Mouse (Mus musculus) left cerebral cortex, adult 9 months (tissue): ENCODE measurements around the gene Dtl.

Experiments used
- DNase-seq, 2 experiments: peaks; one replicate each; pipeline ENCODE4 v3.0.0; 2022; ENCODE audit warnings: low spot score in 2 of 2

The Dtl gene

DNA sequence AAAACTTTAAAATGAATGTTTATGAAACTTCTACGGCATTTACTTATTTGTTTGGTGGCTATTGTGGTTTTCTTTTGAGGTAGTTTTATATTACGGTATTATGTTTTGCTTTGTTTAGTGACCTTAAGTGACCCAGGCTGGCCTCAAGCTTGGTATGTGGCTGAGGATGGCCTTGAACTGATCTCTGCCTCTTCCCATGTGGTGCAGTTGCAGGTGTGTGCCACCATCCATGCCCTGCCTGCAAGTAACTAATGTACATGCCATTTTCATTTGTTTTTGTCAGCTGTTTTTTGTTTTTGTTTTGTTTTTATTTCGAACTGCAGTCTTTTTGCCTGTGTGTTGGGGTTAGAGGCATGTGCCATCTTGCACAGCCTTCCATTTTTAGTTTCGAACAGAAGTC lies 6.3 kb upstream of the Dtl start:
- no peak for DNase-seq

GRCm38 (mm10) chr1:191579524-191579923 lies 4.2 kb upstream of the Dtl start:
- no peak for DNase-seq

- peak in 1 of 2 experiments; percentile 14 for DNase-seq
Measured at GRCm38 (mm10) chr1:191574871-191575457, 380 bp downstream of the Dtl start.

DNA sequence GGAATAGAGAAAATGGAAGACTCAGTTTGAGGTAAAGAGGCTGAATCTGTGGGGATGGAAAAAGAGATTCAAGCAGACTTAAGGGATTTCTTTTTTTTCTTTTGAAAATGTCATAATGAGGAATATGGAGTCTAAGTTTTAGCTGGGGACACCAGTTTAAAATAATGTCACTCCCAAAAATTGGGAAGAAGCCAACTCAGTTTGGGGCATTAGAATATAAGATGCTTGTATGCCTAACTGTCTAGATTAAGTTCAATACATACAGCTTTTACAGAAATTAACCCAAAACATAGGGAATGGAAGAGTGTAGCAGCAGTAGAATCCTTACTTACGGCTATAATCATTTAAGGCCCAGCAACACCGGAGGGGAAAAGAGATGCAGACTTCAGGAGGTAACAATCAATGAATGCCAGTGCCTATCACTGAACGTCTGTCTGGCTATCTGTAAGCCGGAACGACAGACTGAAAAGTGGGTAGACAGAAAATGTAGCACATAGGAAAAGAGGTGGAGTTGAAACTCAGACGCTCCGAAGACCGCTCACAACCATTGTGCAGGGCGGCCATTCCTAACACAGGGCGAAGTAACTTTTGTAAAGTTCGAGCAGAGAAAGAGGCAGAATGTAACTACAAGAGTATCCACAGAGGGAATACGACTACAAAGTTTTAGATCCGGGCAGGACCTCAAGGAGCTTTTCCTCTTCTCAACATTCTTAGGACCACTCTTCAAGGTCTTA lies 1.3 kb downstream of the Dtl start:
- no peak for DNase-seq

GRCm38 (mm10) chr1:191570415-191570814 lies 4.9 kb downstream of the Dtl start:
- no peak for DNase-seq

- no peak for DNase-seq
Measured at GRCm38 (mm10) chr1:191569625-191570024, 5.7 kb downstream of the Dtl start.

DNA sequence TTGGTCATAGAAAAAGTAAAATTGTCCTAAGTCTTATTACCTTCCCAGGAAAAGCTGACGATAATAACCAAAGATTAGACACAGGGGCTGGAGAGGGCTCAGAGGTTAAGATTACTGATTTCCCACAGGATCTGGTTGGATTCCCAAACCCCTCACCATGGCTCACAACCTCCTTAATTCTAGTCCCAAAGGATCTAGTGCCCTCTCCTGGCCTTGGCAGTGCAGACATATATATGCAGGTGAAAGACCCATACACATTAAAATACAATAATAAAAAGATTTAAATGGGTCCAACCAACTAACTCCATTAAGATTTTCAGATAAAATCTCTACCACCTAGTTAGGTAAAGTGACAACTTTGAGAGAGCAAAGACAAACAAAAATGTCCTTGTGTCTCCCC lies 7.5 kb downstream of the Dtl start:
- DNase-seq = no peak

DNA sequence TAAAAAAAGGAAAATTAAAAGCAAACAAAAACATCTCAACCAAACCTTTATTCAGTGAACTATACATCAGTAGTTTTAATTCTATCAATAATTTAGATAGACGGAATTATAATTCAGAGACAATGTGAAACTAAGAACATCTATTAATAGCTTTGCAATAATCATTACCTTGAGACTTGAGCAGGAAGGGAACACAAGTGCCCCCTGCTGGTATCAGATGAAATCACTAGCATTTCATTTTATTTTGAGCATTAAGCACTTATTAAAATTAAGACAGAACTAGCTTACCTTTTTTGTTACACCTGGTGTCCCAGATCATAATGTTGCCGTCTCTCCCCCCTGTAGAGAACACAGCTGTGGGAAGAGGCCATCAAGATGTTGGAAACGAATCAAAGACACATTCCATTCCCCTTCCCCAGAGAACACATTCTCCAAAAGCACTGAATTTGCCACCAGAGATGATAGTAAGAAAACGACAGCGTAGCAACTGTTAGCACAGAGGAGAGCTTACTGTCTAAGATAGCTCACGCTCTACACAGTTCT lies 12.4 kb downstream of the Dtl start:
- DNase-seq = peak in 1 of 2 experiments; percentile 52

- no peak for DNase-seq
Measured at GRCm38 (mm10) chr1:191559779-191560178, 15.6 kb downstream of the Dtl start.

DNA sequence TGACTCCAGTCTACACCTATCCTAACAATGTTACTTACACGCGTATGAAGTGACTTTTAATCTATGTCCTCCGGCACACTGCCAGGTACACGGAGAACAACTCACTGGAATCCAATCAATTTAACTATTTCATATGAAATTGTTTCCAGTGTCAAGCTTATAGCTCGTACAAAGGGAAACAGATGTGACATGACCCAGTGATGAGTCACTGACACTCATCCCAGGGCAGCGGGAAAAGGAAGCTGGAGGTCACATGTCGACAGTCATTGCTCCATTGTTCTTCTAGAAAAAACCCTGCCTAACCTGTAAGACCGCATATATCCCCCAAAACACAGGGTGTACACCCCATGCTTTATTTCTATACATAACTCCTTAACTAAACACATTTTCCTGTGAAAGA lies 18.2 kb downstream of the Dtl start:
- DNase-seq = no peak

DNA sequence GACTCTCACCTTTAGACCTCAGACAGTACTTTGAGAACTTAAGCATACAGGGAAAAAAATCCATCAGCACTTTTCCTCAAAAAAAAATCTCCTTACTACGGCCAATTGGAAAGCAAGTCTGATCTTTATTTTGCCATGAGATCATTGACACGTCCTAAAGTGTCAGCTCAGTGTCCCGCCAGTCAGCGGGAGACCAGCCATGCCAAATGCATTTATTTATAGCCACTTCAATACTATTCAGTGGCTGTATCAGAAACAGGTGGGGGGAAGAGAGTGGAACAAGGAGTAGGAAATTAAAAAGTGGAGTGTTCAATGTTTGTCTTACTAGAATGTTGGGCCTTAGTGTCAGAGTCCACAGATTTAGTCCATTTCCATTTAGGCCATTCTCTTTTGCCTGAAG lies 24.6 kb downstream of the Dtl start:
- DNase-seq = no peak

- no peak for DNase-seq
Measured at GRCm38 (mm10) chr1:191543747-191544146, 31.6 kb downstream of the Dtl start.

DNA sequence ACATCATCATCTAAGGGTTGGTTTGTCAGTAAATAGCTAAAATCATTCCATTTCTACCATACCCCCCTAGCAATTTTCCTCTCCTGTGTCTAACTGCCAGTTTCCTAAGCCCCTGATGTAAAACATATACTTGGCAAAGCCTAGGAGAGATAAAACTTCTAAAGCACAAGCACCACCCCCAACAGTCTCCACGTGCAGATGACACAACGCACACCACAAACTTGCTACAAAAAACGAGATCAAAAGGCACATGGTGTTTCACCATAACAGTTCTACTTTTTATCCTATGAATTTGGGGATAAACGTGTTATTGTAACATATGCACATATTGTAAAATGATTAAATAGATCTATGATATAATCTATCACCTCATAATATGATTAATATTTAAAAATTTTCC lies 33.7 kb downstream of the Dtl start:
- no peak for DNase-seq

DNA sequence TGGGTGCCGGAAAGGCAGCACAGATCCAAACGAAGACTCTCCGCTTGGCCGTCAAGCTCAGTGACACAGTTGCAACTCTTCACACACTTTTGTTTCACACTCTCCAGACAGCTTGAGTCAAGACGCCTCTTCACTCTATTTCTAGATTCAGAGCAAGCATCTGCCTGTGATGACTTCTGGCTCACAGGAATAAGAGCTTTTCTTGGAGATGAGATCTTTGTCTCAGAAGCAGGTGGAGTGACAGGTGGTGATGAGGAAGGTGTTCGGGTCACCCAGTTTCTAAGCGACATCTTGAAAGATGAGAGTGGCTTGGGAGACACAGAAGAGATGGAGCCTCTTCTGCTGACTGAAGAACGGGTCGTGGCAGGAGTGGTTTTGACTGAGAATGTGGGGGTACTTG lies 34.3 kb downstream of the Dtl start:
- peak; percentile 65 to 78 for DNase-seq

DNA sequence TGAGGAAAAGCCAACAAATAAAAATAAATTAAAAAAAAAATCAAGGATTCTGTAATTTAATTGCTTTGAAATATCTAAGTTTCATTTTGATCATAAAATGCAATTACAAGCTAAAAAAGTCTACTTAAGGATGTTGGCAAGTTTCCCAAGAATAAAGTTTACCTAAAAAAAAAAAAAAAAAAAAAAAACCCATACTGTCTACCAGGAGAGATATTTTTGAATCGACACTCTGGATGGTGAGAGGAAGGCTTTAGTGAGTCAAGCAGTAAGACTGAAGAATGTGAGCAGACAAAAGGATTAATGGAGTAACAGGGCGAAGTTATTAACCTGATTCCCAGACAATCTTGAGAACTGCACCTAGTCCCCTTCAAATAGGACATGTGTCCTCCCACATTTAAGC lies 35.0 kb downstream of the Dtl start:
- no peak for DNase-seq

- no peak for DNase-seq
Measured at GRCm38 (mm10) chr1:191534896-191535295, 40.4 kb downstream of the Dtl start.

DNA sequence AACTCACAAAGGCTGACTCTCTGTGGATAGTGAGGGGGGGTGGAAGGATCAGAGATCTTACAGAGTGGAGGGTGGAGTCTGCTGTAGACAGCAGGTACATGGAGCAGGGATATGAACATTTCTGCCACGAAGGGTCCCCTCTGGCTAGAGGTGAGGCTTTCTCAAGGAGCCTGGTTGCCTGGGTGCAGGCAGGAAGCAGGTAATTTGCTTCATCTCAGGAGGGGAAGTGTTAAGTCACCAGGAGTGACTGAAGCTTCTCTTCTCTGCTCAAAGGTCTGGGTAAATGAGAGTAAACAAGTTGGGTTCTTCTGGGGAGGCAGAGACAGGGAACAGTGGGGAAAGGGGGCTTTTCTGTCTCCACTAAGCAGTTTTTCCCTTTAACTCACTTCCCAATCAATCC lies 44.3 kb downstream of the Dtl start:
- no peak for DNase-seq

DNA sequence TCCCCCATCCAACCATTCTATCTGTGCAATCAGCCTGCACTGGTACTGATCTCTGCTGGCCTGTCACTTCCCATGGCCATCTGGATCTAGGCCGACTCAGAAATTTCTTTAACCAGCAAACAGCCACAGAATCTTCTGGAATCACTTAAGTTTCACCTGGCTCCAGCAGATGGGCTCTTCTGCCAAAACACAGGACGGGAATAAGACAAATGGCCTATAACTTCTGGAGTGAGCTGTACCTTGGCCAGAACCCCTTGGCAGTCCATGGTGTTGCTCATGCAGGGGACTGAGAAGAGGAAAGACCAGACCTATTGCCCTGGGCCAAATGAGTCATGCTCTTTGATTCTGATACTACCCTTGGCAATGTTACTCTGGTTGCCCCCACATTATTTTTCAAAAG lies 45.9 kb downstream of the Dtl start:
- DNase-seq = no peak

GRCm38 (mm10) chr1:191527921-191528612 lies 47.3 kb downstream of the Dtl start:
- peak in 1 of 2 experiments; percentile 19 for DNase-seq

DNA sequence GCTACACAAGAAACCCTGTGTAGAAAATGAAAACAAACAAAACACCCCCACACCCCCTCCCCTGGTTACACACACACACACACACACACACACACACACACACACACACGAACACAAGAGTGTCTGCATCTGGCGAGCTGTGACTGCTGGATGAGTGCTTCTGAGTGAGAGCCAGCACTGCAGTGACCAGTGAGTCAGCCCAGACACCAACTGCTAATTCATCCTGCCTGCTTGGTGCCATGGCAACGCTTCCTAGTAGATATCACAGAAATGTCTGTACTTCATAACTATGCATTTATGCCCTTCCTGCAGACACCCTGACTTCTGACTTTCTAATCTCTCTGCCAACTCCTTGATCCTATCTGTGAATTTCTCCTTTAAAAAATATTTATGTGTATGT lies 48.3 kb downstream of the Dtl start:
- peak in 1 of 2 experiments; percentile 39 for DNase-seq

GRCm38 (mm10) chr1:191521395-191521794 lies 53.9 kb downstream of the Dtl start:
- no peak for DNase-seq

DNA sequence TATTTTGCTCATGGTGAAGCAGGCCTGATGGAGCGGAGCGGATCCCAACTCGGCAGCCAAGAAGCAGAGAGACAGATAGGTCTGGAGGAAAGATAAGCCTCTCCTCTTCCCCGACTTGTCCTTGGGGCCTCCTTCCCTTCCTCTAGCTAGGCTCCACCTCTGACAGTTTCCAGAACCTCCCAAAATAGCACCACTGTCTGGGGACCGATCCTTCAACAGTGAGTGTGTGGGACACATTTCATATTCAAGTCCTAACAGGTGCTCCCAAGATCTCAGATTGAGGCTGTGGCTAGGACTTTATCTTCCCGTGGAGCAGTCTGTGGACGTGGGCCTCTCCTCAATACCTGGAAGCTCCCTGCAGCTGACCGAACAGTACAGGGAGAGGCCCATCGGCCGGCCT lies 54.7 kb downstream of the Dtl start:
- no peak for DNase-seq

DNA sequence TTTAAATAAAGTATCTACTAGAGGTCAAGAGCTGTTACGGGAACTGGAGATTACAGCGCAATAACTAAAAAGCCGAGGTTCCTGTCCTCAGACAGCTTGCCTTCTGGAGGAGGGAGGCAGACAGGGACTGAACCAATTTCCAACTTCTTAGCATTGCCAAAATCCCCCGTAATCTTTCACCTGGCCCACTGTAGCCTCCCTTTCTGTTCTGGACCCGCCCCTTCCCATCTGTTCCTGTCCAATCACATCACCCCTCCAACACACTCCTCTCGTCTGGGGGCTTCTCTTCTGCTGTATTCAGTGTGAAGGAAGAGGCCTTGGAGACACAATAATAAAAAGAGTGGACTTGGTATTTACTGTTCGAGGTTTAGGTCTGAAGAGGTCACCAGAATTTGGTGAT lies 55.1 kb downstream of the Dtl start:
- DNase-seq = no peak
